Comparison of ENCODE assay signal across 15 mouse cellular contexts in the genomic region with DNA sequence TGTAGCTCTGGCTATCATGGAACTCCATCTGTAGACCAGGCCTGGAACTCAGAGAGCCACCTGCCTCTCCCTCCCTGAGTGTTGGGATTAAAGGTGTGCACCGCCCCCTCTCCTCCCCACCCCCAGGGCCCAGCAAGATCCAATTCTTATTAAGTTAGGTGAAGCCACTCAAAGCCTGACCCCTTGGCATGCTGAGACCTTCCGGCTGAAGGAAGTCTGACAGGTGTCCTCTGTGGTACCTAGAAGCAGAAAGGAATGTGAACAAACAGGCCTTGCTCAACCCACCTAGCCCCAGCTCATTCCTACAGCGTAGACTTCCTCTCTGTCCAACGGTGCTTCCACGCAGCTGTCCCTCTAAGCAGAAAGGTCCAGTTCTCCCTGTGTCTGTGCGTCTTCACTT.
"Had no signal": no experiment of that assay in that cellular context is flagged by ENCODE, and none has a peak within 500 bp of the region (broad histone marks: within the 10 kb centered on the region; RNA-seq: fewer than 3 reads in every experiment).

No protein-coding gene starts in this region.

- H3K9ac ChIP-seq: kidney, embryonic 15.5 days; limb, embryonic 12.5 days; liver, embryonic 13.5 days; liver, postnatal 0 days; neural tube, embryonic 13.5 days had no signal

- H3K9me3 ChIP-seq: kidney, embryonic 15.5 days; limb, embryonic 12.5 days; liver, embryonic 13.5 days; neural tube, embryonic 13.5 days had no signal

- ATAC-seq: liver, postnatal 0 days; midbrain, embryonic 16.5 days had no signal

- DNase-seq: kidney, adult 11 months; kidney, postnatal 14 days; liver; liver, embryonic 13.5 days; liver, postnatal 0 days; retina, postnatal 1 day; right cerebral cortex, postnatal 4 days; spleen, adult 18-20 months; thymus, adult 18-20 months; thymus, postnatal 14 days had no signal

- H3K27ac ChIP-seq: kidney, embryonic 15.5 days; limb, embryonic 12.5 days; liver, embryonic 13.5 days; neural tube, embryonic 13.5 days had no signal

- H3K36me3 ChIP-seq: kidney, embryonic 15.5 days; limb, embryonic 12.5 days; liver, embryonic 13.5 days; neural tube, embryonic 13.5 days had no signal

- H3K4me3 ChIP-seq: kidney, embryonic 15.5 days; limb, embryonic 12.5 days; liver, embryonic 13.5 days; neural tube, embryonic 13.5 days had no signal

- H3K4me2 ChIP-seq: kidney, embryonic 15.5 days; limb, embryonic 12.5 days; liver, embryonic 13.5 days; midbrain, embryonic 11.5 days; neural tube, embryonic 13.5 days had no signal

- H3K27me3 ChIP-seq: kidney, embryonic 15.5 days; limb, embryonic 12.5 days; liver, embryonic 13.5 days; neural tube, embryonic 13.5 days had no signal
